Mouse (Mus musculus): ENCODE results near the gene Mto1.
A peak's percentile ranks its signal among the peaks of the same experiment; 100 is the strongest.

- TF ChIP-seq CTCF (IDR thresholded peaks at IDR 0.05; ENCODE audit: low read depth) (peak; percentile 18), EP300 (optimal IDR thresholded peaks at IDR 0.05) (no peak)
Measured at GRCm38 (mm10) chr9:78432471-78432870, 15.5 kb upstream of the Mto1 start.
